Mouse (Mus musculus) testis, adult 2 months (tissue): ENCODE measurements at regions not wholly inside any gene's neighbourhood (a gene's known extent, or its start where the extent isn't known, plus 50 kb on each side); places are given as distances from the start of the nearest gene placed in this dataset.

Experiments
- H3K27ac ChIP-seq: fragments of 200-500 bp; 2 replicates; pipeline ENCODE4 v1.5.1; 2012; ENCODE audit warnings: low read depth, low read length; ENCODE audit not compliant: control insufficient read depth, insufficient read depth
- H3K27me3 ChIP-seq: fragments of 200-500 bp; 2 replicates; pipeline ENCODE4 v1.6.1; 2012; ENCODE audit warnings: mild to moderate bottlenecking, low read length, moderate library complexity; ENCODE audit not compliant: control insufficient read depth, insufficient read depth
- H3K36me3 ChIP-seq: fragments of 200-500 bp; 2 replicates; pipeline ENCODE4 v1.6.1; 2012; ENCODE audit warnings: mild to moderate bottlenecking, low read length; ENCODE audit not compliant: control insufficient read depth, insufficient read depth
- H3K4me1 ChIP-seq: fragments of 200-500 bp; 2 replicates; pipeline ENCODE4 v1.6.1; 2012; ENCODE audit warnings: low read length; ENCODE audit not compliant: control insufficient read depth, insufficient read depth
- H3K4me3 ChIP-seq: fragments of 200-500 bp; 2 replicates; pipeline ENCODE4 v1.5.1; 2012; ENCODE audit warnings: low read depth, mild to moderate bottlenecking, low read length, moderate library complexity, mixed read lengths; ENCODE audit not compliant: control insufficient read depth
- CTCF ChIP-seq: fragments of 200-500 bp; IDR thresholded peaks from 2 replicates; pipeline ENCODE4 v1.5.1; 2012; ENCODE audit warnings: low read depth, mild to moderate bottlenecking, inconsistent platforms, low read length, moderate library complexity; ENCODE audit not compliant: control insufficient read depth, insufficient read depth, insufficient replicate concordance
- POLR2A ChIP-seq: fragments of 200-500 bp; IDR thresholded peaks from 2 replicates; pipeline ENCODE4 v1.6.1; 2012; ENCODE audit warnings: low read depth, mild to moderate bottlenecking, inconsistent platforms, low read length, moderate library complexity; ENCODE audit not compliant: control insufficient read depth

DNA sequence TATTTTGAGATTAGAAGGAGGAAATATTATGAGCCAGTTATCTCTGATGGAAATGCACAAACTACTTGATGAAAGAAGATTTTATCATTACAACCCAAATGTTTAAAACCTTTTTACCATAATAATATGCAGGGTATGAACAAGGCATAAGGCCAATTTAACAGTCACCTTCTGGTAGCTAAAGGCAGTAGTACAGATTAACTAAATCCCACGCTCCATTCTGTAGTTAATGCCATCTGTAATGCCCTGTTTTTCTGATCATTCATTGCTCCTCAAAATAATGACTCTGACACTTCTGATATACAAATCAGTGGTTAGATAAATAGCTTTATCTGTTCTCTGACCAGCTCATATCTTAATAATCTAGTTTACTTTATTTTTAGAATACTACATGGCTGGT is 987.8 kb downstream of the Pcdh7 start:
- no peaks in the 10 kb centered on the region for H3K4me1 ChIP-seq
- H3K27me3 ChIP-seq = no peaks in the 10 kb centered on the region
- no peak for TF ChIP-seq CTCF
- no peak for TF ChIP-seq POLR2A
- H3K27ac ChIP-seq = no peak overlapping the region
- H3K4me3 ChIP-seq = no peak overlapping the region
- no peaks in the 10 kb centered on the region for H3K36me3 ChIP-seq

GRCm38 (mm10) chr5:58712381-58712780 is 994.6 kb downstream of the Pcdh7 start:
- Histone ChIP-seq H3K27me3 (no peaks in the 10 kb centered on the region), H3K4me1 (no peaks in the 10 kb centered on the region), H3K27ac (no peak overlapping the region), H3K4me3 (no peak overlapping the region), H3K36me3 (no peaks in the 10 kb centered on the region)
- TF ChIP-seq CTCF (no peak), POLR2A (no peak)

DNA sequence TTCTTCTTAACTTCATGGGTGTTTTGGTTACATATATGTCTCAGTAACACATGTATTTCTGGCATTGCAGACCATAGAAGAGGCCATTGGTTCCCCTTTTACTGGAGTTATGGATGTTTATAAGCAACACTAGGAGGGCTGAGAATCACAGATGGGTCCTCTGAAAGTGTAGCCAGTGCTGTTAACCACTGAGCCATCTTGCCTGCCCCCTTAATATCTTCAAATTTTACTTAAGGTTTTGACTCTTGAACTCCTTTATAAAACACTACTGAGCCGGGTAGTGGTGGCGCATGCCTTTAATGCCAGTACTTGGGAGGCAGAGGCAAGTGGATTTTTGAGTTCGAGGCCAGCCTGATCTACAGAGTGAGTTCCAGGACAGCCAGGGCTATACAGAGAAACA is 1015.6 kb downstream of the Pcdh7 start:
- H3K36me3 ChIP-seq = no peaks in the 10 kb centered on the region
- no peaks in the 10 kb centered on the region for H3K4me1 ChIP-seq
- no peaks in the 10 kb centered on the region for H3K27me3 ChIP-seq
- H3K27ac ChIP-seq = no peak overlapping the region
- TF ChIP-seq CTCF (no peak), POLR2A (no peak)
- no peak overlapping the region for H3K4me3 ChIP-seq

DNA sequence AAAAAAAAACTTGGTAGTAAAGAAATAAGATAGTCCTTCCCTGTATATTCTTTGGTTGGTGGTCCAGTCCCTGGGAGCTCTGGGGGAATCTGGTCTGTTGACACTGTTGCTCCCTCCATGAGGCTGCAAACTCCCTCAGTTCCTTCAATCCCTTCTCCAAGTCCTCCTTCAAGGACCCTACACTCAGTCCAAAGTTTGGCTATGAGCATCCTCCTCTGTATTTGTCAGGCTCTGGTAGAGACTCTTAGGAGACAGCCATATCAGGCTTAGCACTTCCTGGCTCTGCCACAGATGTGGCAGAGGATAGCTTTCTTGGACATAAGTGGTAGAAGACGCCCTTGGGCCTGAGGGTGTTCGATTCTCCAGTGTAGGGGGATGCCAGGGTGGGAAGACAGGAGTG is 1016.2 kb downstream of the Pcdh7 start:
- no peak overlapping the region for H3K4me3 ChIP-seq
- no peaks in the 10 kb centered on the region for H3K4me1 ChIP-seq
- H3K27ac ChIP-seq = no peak overlapping the region
- H3K36me3 ChIP-seq = no peaks in the 10 kb centered on the region
- TF ChIP-seq CTCF = no peak
- no peak for TF ChIP-seq POLR2A
- H3K27me3 ChIP-seq = no peaks in the 10 kb centered on the region

DNA sequence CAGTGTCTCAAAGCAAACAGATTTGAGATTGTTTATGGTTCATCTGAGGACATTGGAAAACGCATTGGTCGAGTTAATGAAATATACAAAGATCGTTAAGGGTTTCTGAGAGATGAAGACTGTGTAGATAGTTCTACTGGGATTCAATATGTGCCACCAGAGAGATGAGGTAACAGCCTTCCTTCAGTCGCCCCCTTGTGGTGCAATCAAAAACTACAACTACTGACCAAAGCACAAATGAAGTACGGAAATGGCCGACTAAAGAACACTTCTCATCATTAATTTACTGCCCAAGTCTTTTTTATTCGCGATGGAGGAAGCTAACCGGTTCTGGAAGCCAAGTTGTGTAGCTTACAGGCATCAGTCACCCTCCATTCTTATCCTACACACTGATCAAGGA is 1018.8 kb downstream of the Pcdh7 start:
- no peaks in the 10 kb centered on the region for H3K27me3 ChIP-seq
- H3K4me1 ChIP-seq = no peaks in the 10 kb centered on the region
- peak; percentile 47; the same call in 1 of the 2 replicates for TF ChIP-seq CTCF
- TF ChIP-seq POLR2A = no peak
- no peaks in the 10 kb centered on the region for H3K36me3 ChIP-seq
- H3K4me3 ChIP-seq = no peak overlapping the region
- H3K27ac ChIP-seq = no peak overlapping the region

GRCm38 (mm10) chr5:58737264-58737883 is 1019.6 kb downstream of the Pcdh7 start:
- Histone ChIP-seq H3K27me3 (no peaks in the 10 kb centered on the region), H3K27ac (no peak overlapping the region), H3K4me1 (no peaks in the 10 kb centered on the region), H3K36me3 (no peaks in the 10 kb centered on the region), H3K4me3 (no peak overlapping the region)
- no peak for TF ChIP-seq POLR2A
- TF ChIP-seq CTCF = no peak

GRCm38 (mm10) chr5:58738041-58738440 is 1020.3 kb downstream of the Pcdh7 start:
- Histone ChIP-seq H3K27ac (no peak overlapping the region), H3K4me3 (no peak overlapping the region), H3K4me1 (no peaks in the 10 kb centered on the region), H3K27me3 (no peaks in the 10 kb centered on the region), H3K36me3 (no peaks in the 10 kb centered on the region)
- TF ChIP-seq POLR2A (no peak), CTCF (no peak)

- no peak for TF ChIP-seq CTCF
- no peak for TF ChIP-seq POLR2A
Observed at GRCm38 (mm10) chr5:58740759-58741158, 1023.0 kb downstream of the Pcdh7 start.

More at GRCm38 (mm10) chr5:58740759-58741158, 1023.0 kb downstream of the Pcdh7 start:
- H3K4me3 ChIP-seq = no peak overlapping the region
- H3K4me1 ChIP-seq = no peaks in the 10 kb centered on the region
- no peaks in the 10 kb centered on the region for H3K36me3 ChIP-seq
- no peak overlapping the region for H3K27ac ChIP-seq
- no peaks in the 10 kb centered on the region for H3K27me3 ChIP-seq
